9 mouse cellular contexts compared by ENCODE assay signal in genomic region chr6:13606394-13606793, GRCm38 (mm10). TPM values are rescaled to one million over a fixed set of nuclear protein-coding genes. Genes with fewer than 3 reads are reported as not detected.
DNase-seq lines count a peak whose midpoint lies in the region; ATAC-seq and TF ChIP-seq lines count a peak whose summit lies in the region.
"Had no signal": no experiment of that assay in that cellular context is flagged by ENCODE, and none has a peak within 500 bp of the region (broad histone marks: within the 10 kb centered on the region; RNA-seq: fewer than 3 reads in every experiment).

No protein-coding gene starts in this region.

- no peak for TF ChIP-seq CTCF in embryonic fibroblast, embryonic 13.5 days (IDR thresholded peaks at IDR 0.05; ENCODE audit: borderline replicate concordance, insufficient read depth, low read length)

- 65% methylated on average over 4 of the region's 4 CpGs for WGBS in kidney, embryonic 15.5 days
- 83% methylated on average over 4 of the region's 4 CpGs for WGBS in limb, embryonic 11.5 days
- WGBS in neural tube, embryonic 13.5 days, result 82% methylated on average over 4 of the region's 4 CpGs

- no peak for DNase-seq in kidney, postnatal 36 days
- no peak for DNase-seq in limb, embryonic 11.5 days (ENCODE audit: low spot score)
- no peak for DNase-seq in ovary, postnatal 36 days (ENCODE audit: low spot score)
- DNase-seq in right cerebral cortex, postnatal 36 days (ENCODE audit: low spot score in 2 of 2), result no peak
- DNase-seq in frontal cortex, postnatal 36 days (ENCODE audit: low spot score in 2 of 2), result no peak
- DNase-seq: gastrocnemius, postnatal 14 days had no signal

- peaks cover 17% of the 10 kb centered on the region for H3K36me3 ChIP-seq in kidney, embryonic 15.5 days
- H3K36me3 ChIP-seq in limb, embryonic 11.5 days (ENCODE audit: control insufficient read depth, insufficient read depth, low read length), result no peaks in the 10 kb centered on the region; the same call in 1 of the 2 replicates
- H3K36me3 ChIP-seq in neural tube, embryonic 13.5 days, result peaks cover 14% of the 10 kb centered on the region

- no peak overlapping the region for H3K27ac ChIP-seq in kidney, embryonic 15.5 days
- H3K27ac ChIP-seq in embryonic fibroblast, embryonic 13.5 days (ENCODE audit: insufficient read depth, low read length), result peak overlapping the region; percentile 92
- H3K27ac ChIP-seq in limb, embryonic 11.5 days (replicated peaks; ENCODE audit: low read depth, low read length), result no peak overlapping the region
- H3K27ac ChIP-seq in neural tube, embryonic 13.5 days (replicated peaks), result no peak overlapping the region

- no peak for ATAC-seq in kidney, embryonic 15.5 days (replicated peaks; ENCODE audit: low FRiP score)
- ATAC-seq in limb, embryonic 11.5 days (ENCODE audit: insufficient number of reproducible peaks, low FRiP score, low TSS enrichment, low read depth), result no peak
- ATAC-seq in neural tube, embryonic 13.5 days (ENCODE audit: low read depth), result no peak

- TF ChIP-seq POLR2A in embryonic fibroblast, embryonic 13.5 days (IDR thresholded peaks at IDR 0.05; ENCODE audit: low read depth, low read length), result no peak

- H3K9ac ChIP-seq in kidney, embryonic 15.5 days, result no peak overlapping the region
- H3K9ac ChIP-seq in limb, embryonic 11.5 days (ENCODE audit: low read length), result no peak overlapping the region
- H3K9ac ChIP-seq in neural tube, embryonic 13.5 days, result peak overlapping the region; percentile 91

- H3K4me2 ChIP-seq in kidney, embryonic 15.5 days, result peak overlapping the region; percentile 77
- H3K4me2 ChIP-seq in limb, embryonic 11.5 days (ENCODE audit: low read depth, severe bottlenecking), result peak overlapping the region; percentile 57; the same call in 1 of the 2 replicates
- peak overlapping the region; percentile 63 for H3K4me2 ChIP-seq in neural tube, embryonic 13.5 days

- no peaks in the 10 kb centered on the region for H3K9me3 ChIP-seq in kidney, embryonic 15.5 days (replicated peaks)
- H3K9me3 ChIP-seq in limb, embryonic 11.5 days (ENCODE audit: control insufficient read depth, low read length), result no peaks in the 10 kb centered on the region
- no peaks in the 10 kb centered on the region for H3K9me3 ChIP-seq in neural tube, embryonic 13.5 days

- H3K4me1 ChIP-seq in kidney, embryonic 15.5 days, result peaks cover 26% of the 10 kb centered on the region
- H3K4me1 ChIP-seq in embryonic fibroblast, embryonic 13.5 days (ENCODE audit: control insufficient read depth, insufficient read depth, low read length), result peaks cover 2% of the 10 kb centered on the region; the same call in 1 of the 2 replicates
- H3K4me1 ChIP-seq in limb, embryonic 11.5 days (ENCODE audit: control insufficient read depth, insufficient read depth, low read length), result peaks cover 5% of the 10 kb centered on the region; the same call in 1 of the 2 replicates
- peaks cover 36% of the 10 kb centered on the region for H3K4me1 ChIP-seq in neural tube, embryonic 13.5 days (replicated peaks)

- no peaks in the 10 kb centered on the region for H3K27me3 ChIP-seq in kidney, embryonic 15.5 days
- no peaks in the 10 kb centered on the region for H3K27me3 ChIP-seq in limb, embryonic 11.5 days (ENCODE audit: control insufficient read depth, insufficient read depth, low read length)
- no peaks in the 10 kb centered on the region for H3K27me3 ChIP-seq in neural tube, embryonic 13.5 days

- H3K4me3 ChIP-seq in kidney, embryonic 15.5 days (replicated peaks), result peak overlapping the region; percentile 82
- H3K4me3 ChIP-seq in embryonic fibroblast, embryonic 13.5 days (ENCODE audit: insufficient read depth, low read length), result peak overlapping the region; percentile 62
- H3K4me3 ChIP-seq in limb, embryonic 11.5 days (ENCODE audit: low read depth, low read length), result no peak overlapping the region
- H3K4me3 ChIP-seq in neural tube, embryonic 13.5 days, result peak overlapping the region; percentile 86

RNA-seq across cellular contexts. Expression of gene Tmem168, which starts 1.5 kb away (rescaled TPM):
- polyA plus RNA-seq in kidney, embryonic 15.5 days (2015; fragmentation: Nextera tagmentation; extraction: Ambion mirVana), result 39.0 and 42.4 TPM in 2 replicates
- polyA plus RNA-seq in embryonic fibroblast, embryonic 13.5 days (2011; ENCODE audit: insufficient read length, low read depth, missing spikeins), result 37.8 and 46.5 TPM in 2 replicates
- polyA plus RNA-seq in limb, embryonic 11.5 days (2014; fragmentation: Nextera tagmentation; extraction: Ambion mirVana), result 32.3 and 37.6 TPM in 2 replicates
- polyA plus RNA-seq in neural tube, embryonic 13.5 days (2015; fragmentation: Nextera tagmentation; extraction: Ambion mirVana), result 23.8 and 27.4 TPM in 2 replicates
